Mouse (Mus musculus) cortical plate, adult 2 months (tissue): ENCODE measurements at regions not wholly inside any gene's neighbourhood (a gene's known extent, or its start where the extent isn't known, plus 50 kb on each side); places are given as distances from the start of the nearest gene placed in this dataset.

Experiments
- CTCF ChIP-seq: fragments of 200-500 bp; IDR thresholded peaks from 2 replicates; pipeline ENCODE4 v1.5.1; 2011; ENCODE audit warnings: mild to moderate bottlenecking, control low read depth, low read length; ENCODE audit not compliant: insufficient read depth; ENCODE audit errors: extremely low read depth
- POLR2A ChIP-seq: fragments of 200-500 bp; IDR thresholded peaks from 2 replicates; pipeline ENCODE4 v1.6.1; 2011; ENCODE audit warnings: mild to moderate bottlenecking, low read length, control low read depth; ENCODE audit not compliant: insufficient read depth; ENCODE audit errors: extremely low read depth

- TF ChIP-seq POLR2A (no peak), CTCF (no peak)
Measured at GRCm38 (mm10) chr9:92718337-92718736, 176.3 kb downstream of the Plod2 start.
